Mouse (Mus musculus) CD8-positive naive resting alpha-beta T cell, adult 2 months (primary cell): ENCODE results near the gene Thap8.
A peak's percentile ranks its signal among the peaks of the same experiment; 100 is the strongest.
"Not testable (repeated sequence)": the region's sequence is repeated elsewhere in the genome, so short reads cannot be mapped to it uniquely, and the experiment has no call there.

Source experiments
- DNase-seq, 2 experiments: peaks; one replicate each; pipeline ENCODE4 v3.0.0; 2022; ENCODE audit warnings: low read depth in 2 of 2, low spot score in 2 of 2

Gene Thap8

GRCm38 (mm10) chr7:30279951-30280669 is at the start of gene Thap8, which contains the start of gene Wdr62:
Gene Thap8 (plus strand): TSS chr7:30280094.
Gene Wdr62 (minus strand): TSS chr7:30280419.
- peak; percentile 85 to 87 for DNase-seq

GRCm38 (mm10) chr7:30231328-30231668 is 48.6 kb upstream of the Thap8 start:
- DNase-seq = no peak

GRCm38 (mm10) chr7:30231669-30232454 is 48.0 kb upstream of the Thap8 start, which contains the start of the genes Polr2i and Tbcb:
Gene Polr2i (plus strand): TSS chr7:30231948.
Gene Tbcb (minus strand): TSS chr7:30232272.
- DNase-seq = peak; percentile 85 to 92

GRCm38 (mm10) chr7:30232631-30233148 is 47.2 kb upstream of the Thap8 start:
- DNase-seq = peak; percentile 13 to 51

GRCm38 (mm10) chr7:30233387-30233786 is 46.5 kb upstream of the Thap8 start:
- no peak for DNase-seq

GRCm38 (mm10) chr7:30234276-30234858 is 45.5 kb upstream of the Thap8 start:
- DNase-seq = no peak

- no peak for DNase-seq
Observed at GRCm38 (mm10) chr7:30235091-30235490, 44.8 kb upstream of the Thap8 start.

GRCm38 (mm10) chr7:30235625-30236024 is 44.3 kb upstream of the Thap8 start, which contains the start of gene Ovol3:
Gene Ovol3 (minus strand): TSS chr7:30235725.
- no peak for DNase-seq

- DNase-seq = not testable (repeated sequence)
Observed at GRCm38 (mm10) chr7:30237374-30237773, 42.5 kb upstream of the Thap8 start.

GRCm38 (mm10) chr7:30251956-30252954 is 27.6 kb upstream of the Thap8 start:
- no peak for DNase-seq

GRCm38 (mm10) chr7:30265041-30265440 is 14.9 kb upstream of the Thap8 start:
- no peak for DNase-seq

- DNase-seq = no peak
Observed at GRCm38 (mm10) chr7:30265531-30265930, 14.4 kb upstream of the Thap8 start.

- no peak for DNase-seq
Observed at GRCm38 (mm10) chr7:30265935-30266334, 14.0 kb upstream of the Thap8 start.

- DNase-seq = no peak
Observed at GRCm38 (mm10) chr7:30266780-30267179, 13.1 kb upstream of the Thap8 start.

GRCm38 (mm10) chr7:30269641-30270040 is 10.3 kb upstream of the Thap8 start:
- DNase-seq = no peak

GRCm38 (mm10) chr7:30274383-30274782 is 5.5 kb upstream of the Thap8 start:
- DNase-seq = no peak

GRCm38 (mm10) chr7:30278911-30279310 is 983 bp upstream of the Thap8 start:
- DNase-seq = no peak

GRCm38 (mm10) chr7:30279536-30279935 is 358 bp upstream of the Thap8 start:
- DNase-seq = no peak

GRCm38 (mm10) chr7:30280670-30281138 is 810 bp downstream of the Thap8 start:
- DNase-seq = peak; percentile 59 to 69

- no peak for DNase-seq
Observed at GRCm38 (mm10) chr7:30281522-30281921, 1.6 kb downstream of the Thap8 start.
